Mouse (Mus musculus) gastrocnemius, postnatal 14 days (tissue): ENCODE measurements around the gene Tbck. TPM values are rescaled to one million over a fixed set of nuclear protein-coding genes. Genes with fewer than 3 reads are reported as not detected.
A peak's percentile ranks its signal among the peaks of the same experiment; 100 is the strongest.

Experiments
- DNase-seq: peaks from one replicate; pipeline ENCODE4 v3.0.0; 2021; ENCODE audit warnings: mixed read lengths
- intact Hi-C: fragments of 180-260 bp; cut with DNase I; formaldehyde crosslinking; loops from one replicate; pipeline ENCODE4 v1.15.1; 2025; ENCODE audit warnings: low total_unique reads
- total RNA-seq, 2 experiments: library from RNA; stranded (reverse); gene quantifications; 2 replicates each; pipeline ENCODE4 v1.2.3; 2021

The Tbck gene
- total RNA-seq, 2 experiments from 2014 or later, result 9.3 to 10.2 TPM

- intact Hi-C loops, result no loop called here
- DNase-seq, result no peak
These were observed 172.7 kb downstream of the Tbck start for GRCm38 (mm10) chr3:132856651-132857050.

- no peak for DNase-seq
- intact Hi-C loops, result no loop called here
These were observed 174.9 kb downstream of the Tbck start for GRCm38 (mm10) chr3:132858849-132859248.

GRCm38 (mm10) chr3:132859573-132859972 is 175.6 kb downstream of the Tbck start:
- DNase-seq, result no peak
- intact Hi-C loops, result no loop called here

- intact Hi-C loops, result no loop called here
- DNase-seq, result no peak
These were observed 176.9 kb downstream of the Tbck start for GRCm38 (mm10) chr3:132860796-132861195.

- DNase-seq, result no peak
- intact Hi-C loops, result no loop called here
These were observed 179.9 kb downstream of the Tbck start for GRCm38 (mm10) chr3:132863843-132864242.

- no peak for DNase-seq
- intact Hi-C loops, result no loop called here
These were observed 180.5 kb downstream of the Tbck start for GRCm38 (mm10) chr3:132864329-132864919.

GRCm38 (mm10) chr3:132864986-132865385 is 181.0 kb downstream of the Tbck start:
- no peak for DNase-seq
- intact Hi-C loops, result no loop called here

GRCm38 (mm10) chr3:132865596-132865995 is 181.7 kb downstream of the Tbck start:
- intact Hi-C loops, result no loop called here
- no peak for DNase-seq

- DNase-seq, result no peak
- intact Hi-C loops, result no loop called here
These were observed 183.0 kb downstream of the Tbck start for GRCm38 (mm10) chr3:132866984-132867383.

GRCm38 (mm10) chr3:132868838-132869237 is 184.9 kb downstream of the Tbck start:
- DNase-seq, result no peak
- intact Hi-C loops, result no loop called here

- intact Hi-C loops, result no loop called here
- DNase-seq, result no peak
These were observed 186.1 kb downstream of the Tbck start for GRCm38 (mm10) chr3:132870079-132870478.

- DNase-seq, result peak; percentile 26
- intact Hi-C loops, result no loop called here
These were observed 187.5 kb downstream of the Tbck start for GRCm38 (mm10) chr3:132871318-132871904.

- intact Hi-C loops, result no loop called here
- no peak for DNase-seq
These were observed 189.3 kb downstream of the Tbck start for GRCm38 (mm10) chr3:132873251-132873650.

- intact Hi-C loops, result no loop called here
- DNase-seq, result no peak
These were observed 192.2 kb downstream of the Tbck start for GRCm38 (mm10) chr3:132876011-132876708.

GRCm38 (mm10) chr3:132876933-132877676 is 193.2 kb downstream of the Tbck start:
- intact Hi-C loops, result no loop called here

GRCm38 (mm10) chr3:132880361-132880760 is 196.4 kb downstream of the Tbck start:
- DNase-seq, result no peak

More at GRCm38 (mm10) chr3:132876933-132877676, 193.2 kb downstream of the Tbck start:
- DNase-seq, result no peak

GRCm38 (mm10) chr3:132880826-132881225 is 196.9 kb downstream of the Tbck start:
- DNase-seq, result no peak
- intact Hi-C loops, result no loop called here

More at GRCm38 (mm10) chr3:132880361-132880760, 196.4 kb downstream of the Tbck start:
- intact Hi-C loops, result no loop called here

- intact Hi-C loops, result no loop called here
These were observed 199.3 kb downstream of the Tbck start for GRCm38 (mm10) chr3:132883256-132883655.

GRCm38 (mm10) chr3:132884459-132884858 is 200.5 kb downstream of the Tbck start:
- DNase-seq, result no peak
- intact Hi-C loops, result no loop called here

More at GRCm38 (mm10) chr3:132883256-132883655, 199.3 kb downstream of the Tbck start:
- DNase-seq, result no peak

- no peak for DNase-seq
- intact Hi-C loops, result no loop called here
These were observed 202.6 kb downstream of the Tbck start for GRCm38 (mm10) chr3:132886419-132887050.
